Mouse (Mus musculus) embryonic fibroblast, embryonic 13.5 days (primary cell): ENCODE data around the gene 1810009A15Rik.

ENCODE experiments used
- CTCF ChIP-seq: IDR thresholded peaks from 2 replicates; pipeline ENCODE4 v1.5.1; 2011; ENCODE audit warnings: mild to moderate bottlenecking, control low read depth, low read length, moderate library complexity, borderline replicate concordance; ENCODE audit not compliant: insufficient read depth
- POLR2A ChIP-seq: IDR thresholded peaks from 2 replicates; pipeline ENCODE4 v1.6.1; 2011; ENCODE audit warnings: low read depth, mild to moderate bottlenecking, control low read depth, low read length, moderate library complexity

- peak; percentile 86 for TF ChIP-seq POLR2A
- no peak for TF ChIP-seq CTCF
Observed at GRCm38 (mm10) chr19:8880311-8881033, 8.2 kb upstream of the 1810009A15Rik start, which contains the start of gene Uqcc3.
